Mouse (Mus musculus) myocyte (in vitro differentiated cells): ENCODE results near the gene Cd160. TPM values are rescaled to one million over a fixed set of nuclear protein-coding genes. Genes with fewer than 3 reads are reported as not detected.

Experiments used
- H3K27me3 ChIP-seq: one replicate; pipeline ENCODE4 v1.6.1; 2011; ENCODE audit not compliant: control insufficient read depth, insufficient read depth, insufficient read length
- H3K36me3 ChIP-seq: one replicate; pipeline ENCODE4 v1.6.1; 2011; ENCODE audit not compliant: control insufficient read depth, insufficient read depth
- H3K4me2 ChIP-seq: one replicate; pipeline ENCODE4 v1.6.1; 2011; ENCODE audit warnings: low read depth, control low read depth
- H3K4me3 ChIP-seq: one replicate; pipeline ENCODE4 v1.5.1; 2011; ENCODE audit warnings: mild to moderate bottlenecking, control low read depth, moderate library complexity
- H3K79me2 ChIP-seq: one replicate; pipeline ENCODE4 v1.6.1; 2011; ENCODE audit not compliant: control insufficient read depth, insufficient read depth
- H3ac ChIP-seq: one replicate; pipeline ENCODE4 v1.6.1; 2011; ENCODE audit not compliant: control insufficient read depth, insufficient read length
- CEBPB ChIP-seq: IDR thresholded peaks from 2 replicates; pipeline ENCODE4 v1.6.1; 2011; ENCODE audit warnings: mild to moderate bottlenecking, moderate library complexity; ENCODE audit not compliant: poor library complexity, insufficient read depth, severe bottlenecking
- E2F4 ChIP-seq: IDR thresholded peaks from one replicate; pipeline ENCODE4 v1.6.1; 2011; ENCODE audit warnings: mild to moderate bottlenecking, control low read depth, moderate library complexity; ENCODE audit not compliant: insufficient read depth
- MAX ChIP-seq: IDR thresholded peaks from one replicate; pipeline ENCODE4 v1.6.1; 2011; ENCODE audit warnings: low read depth, mild to moderate bottlenecking, control low read depth
- MYOD1 ChIP-seq, 3 experiments: IDR thresholded peaks; one replicate each; pipeline ENCODE4 v1.6.1; 2011; ENCODE audit warnings: control low read depth in 2 of 3, low read depth in 2 of 3, mild to moderate bottlenecking in 2 of 3, moderate library complexity in 1 of 3; ENCODE audit not compliant: insufficient read length in 2 of 3, control insufficient read depth in 1 of 3
- MYOG ChIP-seq, 3 experiments: IDR thresholded peaks; one replicate each; pipeline ENCODE4 v1.6.1; 2011; ENCODE audit warnings: control low read depth in 2 of 3, low read depth in 2 of 3, mild to moderate bottlenecking in 2 of 3; ENCODE audit not compliant: insufficient read length in 2 of 3, control insufficient read depth in 1 of 3, insufficient read depth in 1 of 3
- POLR2A ChIP-seq: IDR thresholded peaks from one replicate; pipeline ENCODE4 v1.6.1; 2011; ENCODE audit warnings: low read depth, mild to moderate bottlenecking, control low read depth, moderate library complexity; ENCODE audit not compliant: insufficient read length
- POLR2AphosphoS2 ChIP-seq: IDR thresholded peaks from one replicate; pipeline ENCODE4 v1.6.1; 2011; ENCODE audit warnings: low read depth, control low read depth; ENCODE audit not compliant: insufficient read length
- REST ChIP-seq: IDR thresholded peaks from one replicate; pipeline ENCODE4 v1.6.1; 2011; ENCODE audit warnings: mild to moderate bottlenecking, control low read depth, moderate library complexity; ENCODE audit not compliant: insufficient read depth, insufficient read length
- SRF ChIP-seq: IDR thresholded peaks from one replicate; pipeline ENCODE4 v1.6.1; 2011; ENCODE audit warnings: low read depth; ENCODE audit not compliant: control insufficient read depth, insufficient read length
- TCF12 ChIP-seq: IDR thresholded peaks from one replicate; pipeline ENCODE4 v1.6.1; 2011; ENCODE audit warnings: mild to moderate bottlenecking, control low read depth; ENCODE audit not compliant: poor library complexity, insufficient read depth, severe bottlenecking
- TCF3 ChIP-seq: IDR thresholded peaks from one replicate; pipeline ENCODE4 v1.6.1; 2011; ENCODE audit warnings: low read depth, control low read depth; ENCODE audit not compliant: insufficient read length
- USF1 ChIP-seq: IDR thresholded peaks from one replicate; pipeline ENCODE4 v1.6.1; 2011; ENCODE audit warnings: low read depth, mild to moderate bottlenecking, control low read depth, moderate library complexity
- polyA plus RNA-seq: library from polyadenylated mRNA; unstranded; fragments of >200 nt; fragmentation: generic; extraction: Trizol; gene quantifications from one replicate; pipeline ENCODE4 v1.2.1, GENCODE M21; 2012; ENCODE audit warnings: missing spikeins

Gene Cd160
- polyA plus RNA-seq, 1 experiment, result 0.06 TPM

DNA sequence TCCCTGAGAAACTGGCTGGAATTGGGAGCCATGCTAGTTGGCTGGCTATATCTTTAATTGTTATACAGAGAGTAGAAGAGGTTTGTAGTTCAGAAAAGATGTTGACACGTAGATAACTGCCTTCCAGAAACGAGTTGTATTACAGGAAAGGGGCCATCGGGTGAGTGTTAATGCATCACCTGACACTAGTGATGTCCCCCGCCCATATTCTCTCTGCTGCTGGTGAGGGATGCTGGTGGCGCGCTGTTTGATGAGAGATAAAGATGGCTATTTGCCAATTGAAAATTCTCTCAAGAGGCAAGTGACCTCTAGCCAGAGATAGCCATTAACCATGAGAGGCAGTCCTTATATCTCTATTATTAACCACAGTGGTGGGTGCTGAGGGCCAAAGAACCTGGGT lies 23.4 kb upstream of the Cd160 start:
- TF ChIP-seq POLR2AphosphoS2, result no peak
- TF ChIP-seq CEBPB, result no peak
- TF ChIP-seq MYOD1 (IDR thresholded peaks at IDR 0.05; ENCODE audit: control insufficient read depth in 1 of 3, insufficient read length in 2 of 3, low read depth in 2 of 3), result no peak
- no peak for TF ChIP-seq USF1
- no peak for TF ChIP-seq E2F4
- TF ChIP-seq TCF3, result no peak
- TF ChIP-seq SRF, result no peak
- TF ChIP-seq TCF12, result no peak
- TF ChIP-seq MYOG (IDR thresholded peaks at IDR 0.05; ENCODE audit: control insufficient read depth in 1 of 3, insufficient read depth in 1 of 3, insufficient read length in 2 of 3, low read depth in 2 of 3), result no peak
- H3K27me3 ChIP-seq, result no peaks in the 10 kb centered on the region
- no peak overlapping the region for H3K4me2 ChIP-seq
- no peak overlapping the region for H3ac ChIP-seq
- no peak overlapping the region for H3K4me3 ChIP-seq
- H3K79me2 ChIP-seq, result no peaks in the 10 kb centered on the region
- no peaks in the 10 kb centered on the region for H3K36me3 ChIP-seq

GRCm38 (mm10) chr3:96849168-96849727 lies 20.1 kb upstream of the Cd160 start:
- Histone ChIP-seq H3K36me3 (no peaks in the 10 kb centered on the region), H3K79me2 (no peaks in the 10 kb centered on the region), H3ac (no peak overlapping the region), H3K4me2 (no peak overlapping the region), H3K27me3 (no peaks in the 10 kb centered on the region), H3K4me3 (no peak overlapping the region)
- TF ChIP-seq SRF, result no peak
- TF ChIP-seq POLR2AphosphoS2, result no peak
- no peak for TF ChIP-seq POLR2A
- no peak for TF ChIP-seq TCF3
- TF ChIP-seq REST, result no peak
- TF ChIP-seq CEBPB, result no peak
- no peak for TF ChIP-seq TCF12
- no peak for TF ChIP-seq USF1
- no peak for TF ChIP-seq E2F4
- TF ChIP-seq MYOD1 (IDR thresholded peaks at IDR 0.05; ENCODE audit: control insufficient read depth in 1 of 3, insufficient read length in 2 of 3, low read depth in 2 of 3), result no peak
- no peak for TF ChIP-seq MYOG (IDR thresholded peaks at IDR 0.05; ENCODE audit: control insufficient read depth in 1 of 3, insufficient read depth in 1 of 3, insufficient read length in 2 of 3, low read depth in 2 of 3)
- no peak for TF ChIP-seq MAX

GRCm38 (mm10) chr3:96848470-96848869 lies 19.3 kb upstream of the Cd160 start:
- no peaks in the 10 kb centered on the region for H3K79me2 ChIP-seq
- H3ac ChIP-seq, result no peak overlapping the region
- TF ChIP-seq E2F4 (no peak), USF1 (no peak), MAX (no peak), CEBPB (no peak), SRF (no peak), MYOD1 (IDR thresholded peaks at IDR 0.05; ENCODE audit: control insufficient read depth in 1 of 3, insufficient read length in 2 of 3, low read depth in 2 of 3) (no peak), POLR2A (no peak)
- no peak overlapping the region for H3K4me2 ChIP-seq
- no peaks in the 10 kb centered on the region for H3K36me3 ChIP-seq
- H3K27me3 ChIP-seq, result no peaks in the 10 kb centered on the region
- no peak overlapping the region for H3K4me3 ChIP-seq

GRCm38 (mm10) chr3:96847661-96848060 lies 18.5 kb upstream of the Cd160 start:
- Histone ChIP-seq H3K36me3 (no peaks in the 10 kb centered on the region), H3K4me3 (no peak overlapping the region), H3K79me2 (no peaks in the 10 kb centered on the region), H3K27me3 (no peaks in the 10 kb centered on the region), H3ac (no peak overlapping the region), H3K4me2 (no peak overlapping the region)
- no peak for TF ChIP-seq USF1
- TF ChIP-seq TCF3, result no peak
- TF ChIP-seq SRF, result no peak
- TF ChIP-seq REST, result no peak
- TF ChIP-seq CEBPB, result no peak
- no peak for TF ChIP-seq MAX
- TF ChIP-seq TCF12, result no peak
- TF ChIP-seq MYOG (IDR thresholded peaks at IDR 0.05; ENCODE audit: control insufficient read depth in 1 of 3, insufficient read depth in 1 of 3, insufficient read length in 2 of 3, low read depth in 2 of 3), result no peak
- no peak for TF ChIP-seq E2F4
- no peak for TF ChIP-seq POLR2AphosphoS2
- TF ChIP-seq MYOD1 (IDR thresholded peaks at IDR 0.05; ENCODE audit: control insufficient read depth in 1 of 3, insufficient read length in 2 of 3, low read depth in 2 of 3), result no peak
- no peak for TF ChIP-seq POLR2A

DNA sequence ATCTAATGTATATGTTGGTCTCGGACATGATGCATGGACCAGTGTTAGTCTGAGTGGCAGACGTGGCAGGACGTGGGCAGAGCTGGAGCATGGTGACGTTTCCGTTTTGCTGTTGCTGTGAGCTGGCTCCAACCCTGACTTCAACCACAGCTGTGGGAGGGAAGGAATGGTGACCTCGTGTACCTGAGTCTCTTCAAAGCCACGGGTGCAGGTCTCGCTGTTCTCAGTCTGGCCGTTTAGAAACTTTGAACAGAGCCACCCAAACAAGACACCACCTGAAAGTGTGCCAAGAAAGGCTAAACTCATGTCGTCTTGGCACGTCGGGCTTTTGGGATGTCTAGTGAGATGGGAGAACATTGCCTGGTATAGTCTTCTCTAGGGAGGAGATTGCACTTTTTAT lies 17.8 kb upstream of the Cd160 start:
- Histone ChIP-seq H3ac (no peak overlapping the region), H3K4me3 (no peak overlapping the region), H3K79me2 (no peaks in the 10 kb centered on the region), H3K4me2 (no peak overlapping the region), H3K36me3 (no peaks in the 10 kb centered on the region), H3K27me3 (no peaks in the 10 kb centered on the region)
- TF ChIP-seq TCF3, result no peak
- no peak for TF ChIP-seq TCF12
- no peak for TF ChIP-seq USF1
- TF ChIP-seq MAX, result no peak
